Mouse (Mus musculus) CH12.LX (cell line): Measurements from ENCODE around the gene Ppil1.

Experiments
- BHLHE40 ChIP-seq: IDR thresholded peaks from 2 replicates; pipeline ENCODE4 v1.6.1; 2011; ENCODE audit warnings: mild to moderate bottlenecking, low read depth, low read length, improper control_type of control experiment
- CHD1 ChIP-seq: IDR thresholded peaks from 2 replicates; pipeline ENCODE4 v1.6.1; 2012; ENCODE audit warnings: low read depth, low read length, improper control_type of control experiment, inconsistent platforms
- CTCF ChIP-seq, 2 experiments: IDR thresholded peaks in 1 of 2; conservative IDR thresholded peaks in 1 of 2; 2 replicates each; pipeline ENCODE4 v1.5.1; 2011 to 2012; ENCODE audit warnings: low read depth in 2 of 2, low read length in 2 of 2, improper control_type of control experiment in 1 of 2, inconsistent platforms in 1 of 2, mild to moderate bottlenecking in 1 of 2, moderate library complexity in 1 of 2
- EP300 ChIP-seq: IDR thresholded peaks from 2 replicates; pipeline ENCODE4 v1.6.1; 2011; ENCODE audit warnings: low read length, improper control_type of control experiment
- ETS1 ChIP-seq: conservative IDR thresholded peaks from 2 replicates; pipeline ENCODE4 v1.6.1; 2012; ENCODE audit warnings: low read depth, mild to moderate bottlenecking, inconsistent platforms, low read length, improper control_type of control experiment, moderate library complexity
- HCFC1 ChIP-seq: IDR thresholded peaks from 2 replicates; pipeline ENCODE4 v1.6.1; 2012; ENCODE audit warnings: low read depth, mild to moderate bottlenecking, inconsistent platforms, low read length, improper control_type of control experiment
- JUND ChIP-seq: conservative IDR thresholded peaks from 2 replicates; pipeline ENCODE4 v1.6.1; 2011; ENCODE audit warnings: low read depth, low read length, improper control_type of control experiment
- MAFK ChIP-seq: IDR thresholded peaks from 2 replicates; pipeline ENCODE4 v1.6.1; 2011; ENCODE audit warnings: low read length, improper control_type of control experiment; ENCODE audit not compliant: insufficient replicate concordance
- MAX ChIP-seq: IDR thresholded peaks from 2 replicates; pipeline ENCODE4 v1.6.1; 2011; ENCODE audit warnings: low read length, improper control_type of control experiment
- MYC ChIP-seq: IDR thresholded peaks from 2 replicates; pipeline ENCODE4 v1.6.1; 2011; ENCODE audit warnings: low read depth, mild to moderate bottlenecking, improper control_type of control experiment, low read length
- POLR2A ChIP-seq: IDR thresholded peaks from 2 replicates; pipeline ENCODE4 v1.6.1; 2011; ENCODE audit warnings: low read depth, mild to moderate bottlenecking, improper control_type of control experiment, low read length
- RCOR1 ChIP-seq: conservative IDR thresholded peaks from 2 replicates; pipeline ENCODE4 v1.6.1; 2012; ENCODE audit warnings: low read depth, mild to moderate bottlenecking, inconsistent platforms, low read length, improper control_type of control experiment
- USF2 ChIP-seq: conservative IDR thresholded peaks from 2 replicates; pipeline ENCODE4 v1.6.1; 2011; ENCODE audit warnings: low read depth, low read length, improper control_type of control experiment

DNA sequence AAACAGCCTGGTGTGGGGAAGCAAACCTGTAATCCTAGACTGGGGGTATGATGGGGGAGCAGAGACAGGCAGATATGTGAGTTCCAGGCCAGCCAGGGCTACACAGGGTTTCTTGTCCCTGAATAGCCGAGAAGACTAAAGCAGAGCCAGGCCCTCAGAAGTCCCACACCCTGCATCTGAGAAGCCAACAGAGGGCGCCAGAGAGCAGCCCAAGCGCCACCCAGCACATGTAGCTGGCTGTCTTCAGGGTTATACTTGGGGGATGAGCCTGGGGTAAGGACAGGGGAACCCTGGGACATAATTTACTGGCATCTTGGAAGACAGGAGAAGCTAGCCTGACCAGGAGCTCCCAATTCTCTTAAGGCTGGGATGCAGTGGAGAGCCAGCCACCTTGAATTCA lies 4.5 kb downstream of the Ppil1 start:
- no peak for TF ChIP-seq USF2
- TF ChIP-seq ETS1 = no peak
- TF ChIP-seq CTCF (conservative IDR thresholded peaks at IDR 0.05 in 1 of 2, IDR thresholded peaks at IDR 0.05 in 1 of 2; ENCODE audit: low read depth in 2 of 2, low read length in 2 of 2) = peak; percentile 30 to 75; a peak in 3 of 4 replicates
- no peak; the same call in 1 of the 2 replicates for TF ChIP-seq POLR2A
- no peak for TF ChIP-seq JUND
- TF ChIP-seq MYC = peak; percentile 83
- peak; percentile 72; the same call in 1 of the 2 replicates for TF ChIP-seq MAX
- TF ChIP-seq BHLHE40 = no peak
- no peak for TF ChIP-seq MAFK
- no peak for TF ChIP-seq RCOR1
- TF ChIP-seq EP300 = no peak
- no peak for TF ChIP-seq HCFC1
- TF ChIP-seq CHD1 = no peak
